Mouse (Mus musculus): Measurements from ENCODE around the gene Cdk5. TPM values are rescaled to one million over a fixed set of nuclear protein-coding genes. Genes with fewer than 3 reads are reported as not detected.
A peak's percentile ranks its signal among the peaks of the same experiment; 100 is the strongest.

Gene Cdk5
- total RNA-seq (2014; fragmentation: Nextera tagmentation) (14.3 and 19.1 TPM in 2 replicates), total RNA-seq (2017) (26.6 and 28.1 TPM in 2 replicates), polyA plus RNA-seq (2012) (9.8 and 12.7 TPM in 2 replicates)

- peaks cover 49% of the 10 kb centered on the region for H3K36me3 ChIP-seq (replicated peaks)
- peaks cover 53% of the 10 kb centered on the region for H3K4me1 ChIP-seq (ENCODE audit: insufficient read depth, low read depth, low read length)
- no peak for TF ChIP-seq POLR2AphosphoS5 (IDR thresholded peaks at IDR 0.05; ENCODE audit: insufficient replicate concordance, low read depth, low read length)
- no peak for TF ChIP-seq CTCF (IDR thresholded peaks at IDR 0.05; ENCODE audit: low read depth, low read length)
- no peak for TF ChIP-seq TAL1 (conservative IDR thresholded peaks at IDR 0.05; ENCODE audit: low read depth, low read length)
- TF ChIP-seq GATA1 (IDR thresholded peaks at IDR 0.05; ENCODE audit: borderline replicate concordance, low read length): no peak
- no peak for TF ChIP-seq GATA2 (IDR thresholded peaks at IDR 0.05; ENCODE audit: borderline replicate concordance, low read depth, low read length)
- peak within 1 kb of the TSS; percentile 74 for H3K4me3 ChIP-seq (ENCODE audit: low read depth, low read length)
- peak; percentile 92 for ATAC-seq (ENCODE audit: extremely low read depth, insufficient number of reproducible peaks, low FRiP score, poor library complexity, severe bottlenecking)
- no peaks in the 10 kb centered on the region for H3K9me3 ChIP-seq (replicated peaks)
- no peaks in the 10 kb centered on the region for H3K27me3 ChIP-seq (ENCODE audit: insufficient read depth, low read length)
- DNase-seq (ENCODE audit: low spot score): peak; percentile 86
Measured at GRCm38 (mm10) chr5:24423129-24424003, at the start of gene Cdk5, which contains the start of gene Slc4a2. Gene Cdk5, minus strand, starts transcription at chr5:24423530. Gene Slc4a2, plus strand, starts transcription at chr5:24423837.

GRCm38 (mm10) chr5:24470600-24470999 lies 47.3 kb upstream of the Cdk5 start:
- ATAC-seq (ENCODE audit: extremely low read depth, insufficient number of reproducible peaks, low FRiP score, poor library complexity, severe bottlenecking): peak; percentile 49; the same call in 1 of the 2 replicates
- peaks cover 91% of the 10 kb centered on the region for H3K36me3 ChIP-seq (replicated peaks)
- no peak overlapping the region for H3K4me3 ChIP-seq (ENCODE audit: low read depth, low read length)
- peaks cover 7% of the 10 kb centered on the region for H3K4me1 ChIP-seq (ENCODE audit: insufficient read depth, low read depth, low read length)
- no peaks in the 10 kb centered on the region for H3K27me3 ChIP-seq (ENCODE audit: insufficient read depth, low read length)
- peaks cover 9% of the 10 kb centered on the region for H3K9me3 ChIP-seq (replicated peaks)
- peak; percentile 88 for TF ChIP-seq CTCF (IDR thresholded peaks at IDR 0.05; ENCODE audit: low read depth, low read length)
- TF ChIP-seq TAL1 (conservative IDR thresholded peaks at IDR 0.05; ENCODE audit: low read depth, low read length): no peak
- TF ChIP-seq GATA1 (IDR thresholded peaks at IDR 0.05; ENCODE audit: borderline replicate concordance, low read length): no peak
- DNase-seq (ENCODE audit: low spot score): peak; percentile 75

- Histone ChIP-seq H3K4me1 (ENCODE audit: insufficient read depth, low read depth, low read length) (peaks cover 12% of the 10 kb centered on the region), H3K9me3 (replicated peaks) (no peaks in the 10 kb centered on the region), H3K36me3 (replicated peaks) (peaks cover 91% of the 10 kb centered on the region), H3K4me3 (ENCODE audit: low read depth, low read length) (no peak overlapping the region), H3K27me3 (ENCODE audit: insufficient read depth, low read length) (no peaks in the 10 kb centered on the region)
- ATAC-seq (ENCODE audit: extremely low read depth, insufficient number of reproducible peaks, low FRiP score, poor library complexity, severe bottlenecking) (no peak), DNase-seq (ENCODE audit: low spot score) (no peak)
- TF ChIP-seq GATA2 (IDR thresholded peaks at IDR 0.05; ENCODE audit: borderline replicate concordance, low read depth, low read length): no peak
- TF ChIP-seq TAL1 (conservative IDR thresholded peaks at IDR 0.05; ENCODE audit: low read depth, low read length): no peak
- no peak for TF ChIP-seq CTCF (IDR thresholded peaks at IDR 0.05; ENCODE audit: low read depth, low read length)
- no peak for TF ChIP-seq POLR2AphosphoS5 (IDR thresholded peaks at IDR 0.05; ENCODE audit: insufficient replicate concordance, low read depth, low read length)
- no peak for TF ChIP-seq GATA1 (IDR thresholded peaks at IDR 0.05; ENCODE audit: borderline replicate concordance, low read length)
Measured at GRCm38 (mm10) chr5:24466762-24467161, 43.4 kb upstream of the Cdk5 start.

GRCm38 (mm10) chr5:24455613-24456012 lies 32.3 kb upstream of the Cdk5 start:
- DNase-seq (ENCODE audit: low spot score): no peak
- no peaks in the 10 kb centered on the region for H3K9me3 ChIP-seq (replicated peaks)
- H3K4me1 ChIP-seq (ENCODE audit: insufficient read depth, low read depth, low read length): peaks cover 55% of the 10 kb centered on the region
- TF ChIP-seq GATA2 (IDR thresholded peaks at IDR 0.05; ENCODE audit: borderline replicate concordance, low read depth, low read length) (no peak), POLR2AphosphoS5 (IDR thresholded peaks at IDR 0.05; ENCODE audit: insufficient replicate concordance, low read depth, low read length) (no peak), CTCF (IDR thresholded peaks at IDR 0.05; ENCODE audit: low read depth, low read length) (no peak), GATA1 (IDR thresholded peaks at IDR 0.05; ENCODE audit: borderline replicate concordance, low read length) (no peak), TAL1 (conservative IDR thresholded peaks at IDR 0.05; ENCODE audit: low read depth, low read length) (no peak)
- peaks cover 63% of the 10 kb centered on the region for H3K36me3 ChIP-seq (replicated peaks)
- ATAC-seq (ENCODE audit: extremely low read depth, insufficient number of reproducible peaks, low FRiP score, poor library complexity, severe bottlenecking): no peak
- H3K4me3 ChIP-seq (ENCODE audit: low read depth, low read length): no peak overlapping the region
- no peaks in the 10 kb centered on the region for H3K27me3 ChIP-seq (ENCODE audit: insufficient read depth, low read length)

GRCm38 (mm10) chr5:24455076-24455475 lies 31.7 kb upstream of the Cdk5 start:
- no peaks in the 10 kb centered on the region for H3K9me3 ChIP-seq (replicated peaks)
- DNase-seq (ENCODE audit: low spot score) (no peak), ATAC-seq (ENCODE audit: extremely low read depth, insufficient number of reproducible peaks, low FRiP score, poor library complexity, severe bottlenecking) (no peak)
- no peak overlapping the region for H3K4me3 ChIP-seq (ENCODE audit: low read depth, low read length)
- H3K36me3 ChIP-seq (replicated peaks): peaks cover 58% of the 10 kb centered on the region
- TF ChIP-seq POLR2AphosphoS5 (IDR thresholded peaks at IDR 0.05; ENCODE audit: insufficient replicate concordance, low read depth, low read length) (no peak), TAL1 (conservative IDR thresholded peaks at IDR 0.05; ENCODE audit: low read depth, low read length) (no peak), GATA1 (IDR thresholded peaks at IDR 0.05; ENCODE audit: borderline replicate concordance, low read length) (no peak), GATA2 (IDR thresholded peaks at IDR 0.05; ENCODE audit: borderline replicate concordance, low read depth, low read length) (no peak), CTCF (IDR thresholded peaks at IDR 0.05; ENCODE audit: low read depth, low read length) (no peak)
- no peaks in the 10 kb centered on the region for H3K27me3 ChIP-seq (ENCODE audit: insufficient read depth, low read length)
- peaks cover 57% of the 10 kb centered on the region for H3K4me1 ChIP-seq (ENCODE audit: insufficient read depth, low read depth, low read length)

- DNase-seq (ENCODE audit: low spot score) (no peak), ATAC-seq (ENCODE audit: extremely low read depth, insufficient number of reproducible peaks, low FRiP score, poor library complexity, severe bottlenecking) (no peak)
- Histone ChIP-seq H3K9me3 (replicated peaks) (no peaks in the 10 kb centered on the region), H3K36me3 (replicated peaks) (peaks cover 52% of the 10 kb centered on the region), H3K4me3 (ENCODE audit: low read depth, low read length) (no peak overlapping the region; the same call in 1 of the 2 replicates), H3K27me3 (ENCODE audit: insufficient read depth, low read length) (no peaks in the 10 kb centered on the region), H3K4me1 (ENCODE audit: insufficient read depth, low read depth, low read length) (peaks cover 54% of the 10 kb centered on the region)
- TF ChIP-seq GATA1 (IDR thresholded peaks at IDR 0.05; ENCODE audit: borderline replicate concordance, low read length): no peak
- TF ChIP-seq GATA2 (IDR thresholded peaks at IDR 0.05; ENCODE audit: borderline replicate concordance, low read depth, low read length): no peak
- TF ChIP-seq CTCF (IDR thresholded peaks at IDR 0.05; ENCODE audit: low read depth, low read length): no peak
- no peak for TF ChIP-seq TAL1 (conservative IDR thresholded peaks at IDR 0.05; ENCODE audit: low read depth, low read length)
- TF ChIP-seq POLR2AphosphoS5 (IDR thresholded peaks at IDR 0.05; ENCODE audit: insufficient replicate concordance, low read depth, low read length): no peak
Measured at GRCm38 (mm10) chr5:24453985-24454303, 30.6 kb upstream of the Cdk5 start.
